Mouse (Mus musculus) induced T-regulatory cell, adult 2 months (primary cell): ENCODE results near the gene Chic2.

Experiments
- DNase-seq: peaks from one replicate; pipeline ENCODE4 v3.0.0-alpha.2; 2012; ENCODE audit warnings: low read depth

Gene Chic2

GRCm38 (mm10) chr5:75044310-75044904 lies at the start of gene Chic2:
Gene Chic2 (minus strand): TSS chr5:75044774.
- peak; percentile 83 for DNase-seq

GRCm38 (mm10) chr5:75085906-75086305 lies 41.3 kb upstream of the Chic2 start:
- no peak for DNase-seq

GRCm38 (mm10) chr5:75085521-75085875 lies 40.9 kb upstream of the Chic2 start:
- no peak for DNase-seq

- no peak for DNase-seq
Measured at GRCm38 (mm10) chr5:75084871-75085520, 40.4 kb upstream of the Chic2 start.

GRCm38 (mm10) chr5:75084393-75084870 lies 39.9 kb upstream of the Chic2 start:
- no peak for DNase-seq

- DNase-seq = no peak
Measured at GRCm38 (mm10) chr5:75083591-75084392, 39.2 kb upstream of the Chic2 start.

GRCm38 (mm10) chr5:75083061-75083460 lies 38.5 kb upstream of the Chic2 start:
- no peak for DNase-seq

- no peak for DNase-seq
Measured at GRCm38 (mm10) chr5:75082439-75082838, 37.9 kb upstream of the Chic2 start.

- no peak for DNase-seq
Measured at GRCm38 (mm10) chr5:75079564-75079963, 35.0 kb upstream of the Chic2 start.

GRCm38 (mm10) chr5:75077051-75077380 lies 32.4 kb upstream of the Chic2 start:
- no peak for DNase-seq

GRCm38 (mm10) chr5:75076326-75077050 lies 31.9 kb upstream of the Chic2 start:
- DNase-seq = no peak

GRCm38 (mm10) chr5:75075383-75075941 lies 30.9 kb upstream of the Chic2 start, which contains the start of gene Gsx2:
Gene Gsx2 (plus strand): TSS chr5:75075601.
- no peak for DNase-seq

GRCm38 (mm10) chr5:75074537-75075382 lies 30.2 kb upstream of the Chic2 start:
- DNase-seq = no peak

GRCm38 (mm10) chr5:75074132-75074531 lies 29.6 kb upstream of the Chic2 start:
- DNase-seq = no peak

GRCm38 (mm10) chr5:75073684-75074083 lies 29.1 kb upstream of the Chic2 start:
- DNase-seq = no peak

- no peak for DNase-seq
Measured at GRCm38 (mm10) chr5:75073167-75073566, 28.6 kb upstream of the Chic2 start.

GRCm38 (mm10) chr5:75072532-75072931 lies 28.0 kb upstream of the Chic2 start:
- DNase-seq = no peak

GRCm38 (mm10) chr5:75071951-75072350 lies 27.4 kb upstream of the Chic2 start:
- DNase-seq = no peak

GRCm38 (mm10) chr5:75070656-75071375 lies 26.2 kb upstream of the Chic2 start:
- DNase-seq = no peak

GRCm38 (mm10) chr5:75070132-75070531 lies 25.6 kb upstream of the Chic2 start:
- no peak for DNase-seq
